Comparison of ENCODE assay signal across 10 mouse cellular contexts in the genomic region with DNA sequence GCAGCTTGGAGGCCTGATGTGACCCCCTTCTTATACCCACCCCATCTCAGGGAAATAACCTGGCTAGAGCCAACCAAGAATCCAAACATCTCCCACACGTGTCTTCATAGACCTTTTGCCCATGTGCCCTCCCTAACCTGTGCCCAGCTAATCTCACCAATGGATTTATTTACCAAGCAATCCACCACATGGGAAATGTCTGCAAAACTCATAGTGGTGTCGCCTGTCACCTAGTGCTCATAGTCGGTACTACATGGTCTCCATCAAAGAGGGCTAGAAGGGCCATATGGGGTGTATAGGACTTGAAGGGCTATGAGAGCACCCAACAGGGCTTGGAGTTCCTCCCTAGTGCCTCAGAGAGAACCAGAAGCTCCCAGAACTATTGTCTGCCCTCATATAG. TPM values are rescaled to one million over a fixed set of nuclear protein-coding genes. Genes with fewer than 3 reads are reported as not detected.
A peak's percentile ranks its signal among the peaks of the same experiment; 100 is the strongest.
DNase-seq lines count a peak whose midpoint lies in the region; ATAC-seq and TF ChIP-seq lines count a peak whose summit lies in the region.
"Had no signal": no experiment of that assay in that cellular context is flagged by ENCODE, and none has a peak within 500 bp of the region (broad histone marks: within the 10 kb centered on the region; RNA-seq: fewer than 3 reads in every experiment).

No protein-coding gene starts in this region.

- H3K9ac ChIP-seq in hindbrain, embryonic 16.5 days (ENCODE audit: low read depth, low read length): no peak overlapping the region
- H3K9ac ChIP-seq in lung, postnatal 0 days (replicated peaks; ENCODE audit: low read depth): no peak overlapping the region
- H3K9ac ChIP-seq: heart, embryonic 15.5 days; neural tube, embryonic 13.5 days had no signal

- no peaks in the 10 kb centered on the region for H3K27me3 ChIP-seq in cerebellum, adult 2 months (ENCODE audit: control insufficient read depth, insufficient read depth, low read length)
- no peaks in the 10 kb centered on the region for H3K27me3 ChIP-seq in hindbrain, embryonic 16.5 days (replicated peaks; ENCODE audit: control insufficient read depth, insufficient read depth, low read length)
- H3K27me3 ChIP-seq in lung, postnatal 0 days (replicated peaks; ENCODE audit: insufficient read depth, low read length): no peaks in the 10 kb centered on the region
- H3K27me3 ChIP-seq: heart, embryonic 15.5 days; neural tube, embryonic 13.5 days had no signal

- peak; percentile 80 for TF ChIP-seq CTCF in cerebellum, adult 2 months (IDR thresholded peaks at IDR 0.05; ENCODE audit: borderline replicate concordance, insufficient read depth, low read depth, low read length)
- peak; percentile 91 for TF ChIP-seq CTCF in lung, postnatal 0 days (IDR thresholded peaks at IDR 0.05)

- H3K9me3 ChIP-seq in hindbrain, embryonic 16.5 days (ENCODE audit: control insufficient read depth, low read length): no peaks in the 10 kb centered on the region
- H3K9me3 ChIP-seq in lung, postnatal 0 days (ENCODE audit: low read length): no peaks in the 10 kb centered on the region
- H3K9me3 ChIP-seq: heart, embryonic 15.5 days; neural tube, embryonic 13.5 days had no signal

- 10% methylated on average over 3 of the region's 3 CpGs for WGBS in cerebellum, adult 2 months
- WGBS in hindbrain, embryonic 16.5 days: 32% methylated on average over 3 of the region's 3 CpGs
- 22% methylated on average over 3 of the region's 3 CpGs for WGBS in lung, postnatal 0 days

- peak; percentile 31 to 48 for DNase-seq in cerebellum, adult 2 months
- DNase-seq in cerebellum, adult 11-12 months: no peak
- DNase-seq in right cerebral cortex, adult 18-20 months: peak; percentile 24
- no peak for DNase-seq in right cerebral cortex, postnatal 25 days
- peak; percentile 41 to 63 for DNase-seq in cerebellum, postnatal 36 days
- DNase-seq in lung, postnatal 0 days (ENCODE audit: low spot score): peak; percentile 59
- peak; percentile 50 for DNase-seq in right cerebral cortex, postnatal 14 days

- TF ChIP-seq POLR2A in cerebellum, adult 2 months (IDR thresholded peaks at IDR 0.05; ENCODE audit: borderline replicate concordance, insufficient read depth, low read length): no peak

- peak; percentile 49 for ATAC-seq in hindbrain, embryonic 16.5 days
- ATAC-seq in lung, postnatal 0 days: 0 out of 2 replicates have a peak, but pooled peaks have one; percentile 34

- no peaks in the 10 kb centered on the region for H3K36me3 ChIP-seq in hindbrain, embryonic 16.5 days (ENCODE audit: control insufficient read depth, insufficient read depth, low read length)
- H3K36me3 ChIP-seq in lung, postnatal 0 days (ENCODE audit: insufficient read depth, low read length): peaks cover 42% of the 10 kb centered on the region; the same call in 1 of the 2 replicates
- H3K36me3 ChIP-seq: neural tube, embryonic 13.5 days had no signal

- no peak overlapping the region for H3K4me2 ChIP-seq in hindbrain, embryonic 16.5 days (ENCODE audit: low read length)
- no peak overlapping the region for H3K4me2 ChIP-seq in lung, postnatal 0 days (replicated peaks; ENCODE audit: low read depth, low read length)
- H3K4me2 ChIP-seq: heart, embryonic 15.5 days; neural tube, embryonic 13.5 days had no signal

- H3K4me3 ChIP-seq in cerebellum, adult 2 months (replicated peaks; ENCODE audit: insufficient read depth, low read depth, low read length): no peak overlapping the region
- H3K4me3 ChIP-seq in hindbrain, embryonic 16.5 days (ENCODE audit: low read length): no peak overlapping the region
- H3K4me3 ChIP-seq in lung, postnatal 0 days (ENCODE audit: low read depth, low read length): no peak overlapping the region
- H3K4me3 ChIP-seq: heart, embryonic 15.5 days; neural tube, embryonic 13.5 days had no signal

- TF ChIP-seq EP300 in lung, postnatal 0 days (IDR thresholded peaks at IDR 0.05): no peak

- H3K27ac ChIP-seq in cerebellum, adult 2 months (ENCODE audit: insufficient read depth, low read length): no peak overlapping the region
- H3K27ac ChIP-seq in hindbrain, embryonic 16.5 days (ENCODE audit: low read depth, low read length): no peak overlapping the region
- H3K27ac ChIP-seq in lung, postnatal 0 days (ENCODE audit: low read length): no peak overlapping the region
- H3K27ac ChIP-seq: heart, embryonic 15.5 days; neural tube, embryonic 13.5 days had no signal

- H3K4me1 ChIP-seq in cerebellum, adult 2 months (ENCODE audit: control insufficient read depth, insufficient read depth, low read length): no peaks in the 10 kb centered on the region
- no peaks in the 10 kb centered on the region for H3K4me1 ChIP-seq in hindbrain, embryonic 16.5 days (ENCODE audit: control insufficient read depth, insufficient read depth, low read depth, low read length)
- no peaks in the 10 kb centered on the region for H3K4me1 ChIP-seq in lung, postnatal 0 days (ENCODE audit: insufficient read depth, low read depth, low read length)
- H3K4me1 ChIP-seq: heart, embryonic 15.5 days; neural tube, embryonic 13.5 days had no signal

RNA-seq across cellular contexts. Expression of gene Lgmn, which starts 54.8 kb away (rescaled TPM):
- polyA plus RNA-seq in cerebellum, adult 2 months (2012; rRNA removed): 139 and 150 TPM in 2 replicates
- 127 and 141 TPM in 2 replicates for polyA plus RNA-seq in hindbrain, embryonic 16.5 days (2015; fragmentation: Nextera tagmentation; extraction: Ambion mirVana)
- polyA plus RNA-seq in lung, postnatal 0 days (2015; fragmentation: Nextera tagmentation; extraction: Ambion mirVana): 174 and 198 TPM in 2 replicates

Comparison
In these comparisons a context has a peak if more than half of its experiments do, and no peak if none do; other contexts are left out.
1. DNase-seq: peak in cerebellum, adult 2 months (2 of 2), right cerebral cortex, adult 18-20 months (single experiment), cerebellum, postnatal 36 days (2 of 2), lung, postnatal 0 days (single experiment) and right cerebral cortex, postnatal 14 days (single experiment); none in cerebellum, adult 11-12 months (single experiment) and right cerebral cortex, postnatal 25 days (single experiment).